Mouse (Mus musculus) layer of hippocampus, adult 11-12 months (tissue): ENCODE data around the gene A430005L14Rik.

ENCODE experiments used
- DNase-seq: peaks from one replicate; pipeline ENCODE4 v3.0.0; 2022; ENCODE audit warnings: low spot score

Gene A430005L14Rik

GRCm38 (mm10) chr4:153974431-153975291, 17.6 kb downstream of the A430005L14Rik start, which contains the start of the genes Dffb and Cep104:
Gene Dffb, minus strand, starts transcription at chr4:153975126.
Gene Cep104, plus strand, starts transcription at chr4:153975194.
- DNase-seq, result peak; percentile 96

DNA sequence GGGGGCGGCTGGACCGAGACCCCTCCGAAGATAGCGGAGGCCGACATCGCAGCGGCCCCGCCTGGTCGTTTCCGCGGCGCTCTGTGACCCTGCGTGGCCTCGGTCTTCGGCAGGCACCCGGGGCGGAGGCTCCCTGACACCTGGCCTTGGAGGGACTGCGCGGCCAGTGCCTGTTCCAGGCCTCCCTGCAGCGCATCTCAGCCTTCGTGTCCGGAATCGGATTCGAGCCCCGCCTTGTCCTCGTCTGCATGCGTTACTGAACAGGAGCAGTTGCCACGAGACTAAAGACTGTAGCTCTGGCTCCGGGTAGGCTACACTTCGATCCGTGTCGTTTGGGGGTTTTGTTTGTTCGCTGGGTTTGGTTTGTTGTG, 18.2 kb downstream of the A430005L14Rik start:
- DNase-seq, result peak; percentile 25

DNA sequence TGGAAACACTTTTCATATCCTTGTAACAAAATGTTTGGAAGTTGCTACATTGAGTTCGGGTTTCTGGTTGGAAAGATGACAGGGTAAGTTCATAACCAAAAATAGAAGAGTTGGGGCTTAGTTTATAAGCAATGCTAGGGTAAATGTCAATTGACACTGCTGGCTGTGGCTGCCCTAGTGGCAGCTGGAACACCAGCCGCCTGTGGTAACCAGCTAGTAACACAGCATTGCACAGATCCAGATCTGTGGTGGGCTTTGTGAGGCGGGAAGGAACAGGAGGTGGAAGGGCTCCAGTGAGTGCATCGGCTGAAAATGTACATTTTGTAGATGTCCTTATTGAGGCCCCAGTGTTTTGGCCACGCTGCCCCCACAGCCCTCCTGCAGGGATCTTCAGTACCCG, 18.7 kb downstream of the A430005L14Rik start:
- DNase-seq, result no peak

DNA sequence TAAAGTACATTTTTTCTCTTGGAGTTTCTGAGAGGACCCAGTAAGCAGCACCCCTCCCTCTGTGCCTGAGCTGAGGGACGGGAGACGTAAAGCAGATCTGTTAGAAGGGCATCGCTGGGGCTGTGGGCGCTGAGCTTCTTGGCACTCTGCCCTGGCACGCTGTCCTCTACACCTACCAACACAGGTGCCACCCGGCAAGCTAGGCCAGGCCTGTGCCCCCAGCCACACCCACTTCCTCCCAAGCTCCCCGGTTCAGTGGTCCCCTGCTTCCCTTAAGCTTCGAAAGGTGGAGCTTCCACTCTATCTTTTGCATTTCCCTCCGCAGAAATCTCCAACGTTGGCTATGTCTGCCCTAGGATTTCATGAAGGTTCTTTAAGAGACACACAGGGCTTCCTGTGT, 22.2 kb downstream of the A430005L14Rik start:
- DNase-seq, result no peak

DNA sequence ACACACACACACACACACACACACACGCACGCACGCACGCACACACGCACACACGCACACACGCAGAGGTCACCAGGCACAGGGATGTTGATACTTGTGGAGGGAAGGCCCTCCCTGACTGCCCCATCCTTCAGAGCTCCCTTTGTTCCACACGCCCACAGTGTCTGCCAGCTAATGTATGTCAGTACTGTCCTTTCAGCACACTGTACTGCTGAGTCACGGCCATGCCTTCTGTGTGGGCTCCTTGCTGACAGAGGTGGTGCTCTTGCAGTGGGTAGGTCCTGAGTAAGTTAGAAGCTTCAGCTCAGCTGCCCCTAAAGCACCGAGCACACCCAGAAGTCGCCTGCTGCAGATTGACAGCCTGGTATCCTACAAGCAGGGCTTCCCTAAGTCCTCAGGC, 23.4 kb downstream of the A430005L14Rik start:
- DNase-seq, result no peak

DNA sequence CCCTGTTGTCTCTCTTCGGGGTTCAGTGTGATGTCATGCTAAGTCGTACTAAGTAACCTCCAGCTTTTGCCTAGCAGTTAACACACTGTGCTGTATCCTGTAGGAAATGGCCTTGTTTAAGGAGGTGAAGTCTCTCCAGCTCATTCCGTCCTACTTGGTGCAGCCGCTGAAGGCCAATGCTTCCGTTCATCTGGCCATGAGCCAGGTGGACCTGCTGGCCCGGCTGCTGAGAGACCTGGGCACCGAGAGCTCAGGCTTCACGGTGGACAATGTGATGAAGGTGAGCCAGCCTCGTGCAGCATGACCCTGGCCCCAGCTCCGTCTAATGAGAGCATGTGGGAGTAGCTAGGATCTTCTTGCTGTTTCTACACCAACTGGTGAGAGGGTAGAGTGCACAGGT, 35.7 kb downstream of the A430005L14Rik start:
- no peak for DNase-seq

DNA sequence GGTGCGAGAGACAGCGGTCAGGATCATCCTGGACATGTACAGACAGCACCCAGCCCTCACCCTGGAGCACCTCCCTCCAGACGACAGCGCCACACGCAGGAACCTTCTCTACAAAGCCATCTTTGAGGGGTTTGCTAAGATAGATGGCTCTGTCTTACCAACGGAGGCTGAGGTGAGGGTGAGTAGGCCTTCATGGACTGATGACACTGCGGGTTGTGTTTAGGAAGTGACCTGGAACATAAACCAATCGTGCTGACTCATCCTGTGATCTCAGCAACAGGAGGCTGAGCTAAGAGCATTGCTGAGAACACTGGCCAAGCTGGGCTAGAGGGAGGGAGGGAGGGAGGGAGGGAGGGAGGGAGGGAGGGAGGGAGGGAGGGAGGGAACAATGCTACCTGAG, 36.5 kb downstream of the A430005L14Rik start:
- no peak for DNase-seq

- no peak for DNase-seq
Observed at GRCm38 (mm10) chr4:154005488-154005887, 48.5 kb downstream of the A430005L14Rik start.

GRCm38 (mm10) chr4:154006264-154006663, 49.2 kb downstream of the A430005L14Rik start:
- DNase-seq, result no peak

DNA sequence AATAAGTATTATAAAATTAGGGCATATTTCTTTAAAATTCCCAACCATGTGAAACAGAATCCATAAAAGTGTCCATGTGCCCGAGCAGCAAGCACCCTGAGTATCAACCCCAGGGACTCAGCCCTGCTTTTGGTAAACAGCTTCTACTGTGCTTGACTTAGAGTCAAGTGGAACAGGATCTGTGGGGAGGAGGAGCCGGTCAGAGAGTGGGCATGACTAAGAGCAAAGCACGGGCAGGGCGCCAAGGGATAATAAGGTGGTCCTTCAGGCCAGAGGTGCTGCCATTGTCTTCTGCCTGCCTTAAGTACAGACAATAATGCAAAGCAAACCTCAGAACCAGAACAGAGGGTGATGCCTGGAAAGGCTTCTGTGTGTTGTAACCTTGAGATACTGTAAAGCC, 50.7 kb downstream of the A430005L14Rik start:
- DNase-seq, result no peak

DNA sequence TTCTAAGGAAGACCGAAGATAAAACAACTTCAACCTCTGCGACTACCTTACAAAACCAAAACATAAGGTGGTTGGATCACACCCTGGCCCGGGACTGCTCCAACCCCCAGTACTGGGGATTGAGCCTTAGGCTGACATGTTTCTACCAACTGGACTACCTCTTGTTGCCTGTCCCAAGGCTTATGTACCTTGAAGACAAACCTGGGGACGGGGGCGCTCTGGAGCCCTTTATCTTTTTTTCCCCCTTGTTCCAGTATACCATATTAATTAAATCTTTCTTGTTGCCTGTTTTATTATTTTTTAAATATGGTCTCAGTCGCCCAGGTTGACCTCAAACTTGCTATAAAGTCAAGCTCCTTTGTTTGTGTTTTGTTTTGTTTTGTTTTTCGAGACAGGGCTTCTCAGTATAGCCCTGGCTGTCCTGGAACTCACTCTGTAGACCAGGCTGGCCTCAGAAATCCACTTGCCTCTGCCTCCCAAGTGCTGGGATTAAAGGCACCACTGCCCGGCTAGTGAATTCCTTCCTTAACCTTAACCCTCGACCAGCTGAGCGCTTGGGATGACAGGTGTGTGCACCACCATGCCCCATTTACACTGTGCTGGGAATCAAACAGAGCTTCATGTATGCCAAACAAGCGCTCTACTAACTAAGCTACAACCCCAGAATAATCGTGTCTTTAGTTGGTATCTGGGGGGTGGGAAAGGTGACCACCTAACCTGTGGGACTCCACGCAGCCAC, 54.0 kb downstream of the A430005L14Rik start:
- DNase-seq, result no peak
